Mouse (Mus musculus) layer of hippocampus, postnatal 36 days (tissue): ENCODE results near the gene Atp6v1e2. TPM values are rescaled to one million over a fixed set of nuclear protein-coding genes. Genes with fewer than 3 reads are reported as not detected.
A peak's percentile ranks its signal among the peaks of the same experiment; 100 is the strongest.

Experiments used
- DNase-seq, 2 experiments: peaks; one replicate each; pipeline ENCODE4 v3.0.0; 2022
- total RNA-seq, 2 experiments: library from RNA; stranded (reverse); gene quantifications; 2 replicates each; pipeline ENCODE4 v1.2.3; 2021

Gene Atp6v1e2
- total RNA-seq, 2 experiments from 2014 or later, result not detected

GRCm38 (mm10) chr17:86964502-86964901, 16.8 kb upstream of the Atp6v1e2 start:
- DNase-seq, result peak; percentile 45 to 58

GRCm38 (mm10) chr17:86964041-86964440, 16.3 kb upstream of the Atp6v1e2 start:
- DNase-seq, result no peak

GRCm38 (mm10) chr17:86963586-86963902, 15.8 kb upstream of the Atp6v1e2 start:
- no peak for DNase-seq

GRCm38 (mm10) chr17:86962894-86963585, 15.3 kb upstream of the Atp6v1e2 start, which contains the start of gene Rhoq:
Gene Rhoq, plus strand, starts transcription at chr17:86963082.
- peak; percentile 82 to 85 for DNase-seq

- peak; percentile 80 to 81 for DNase-seq
These were observed 14.7 kb upstream of the Atp6v1e2 start for GRCm38 (mm10) chr17:86962297-86962893.

GRCm38 (mm10) chr17:86961301-86961841, 13.7 kb upstream of the Atp6v1e2 start:
- no peak for DNase-seq

GRCm38 (mm10) chr17:86957968-86958367, 10.3 kb upstream of the Atp6v1e2 start:
- no peak for DNase-seq

- DNase-seq, result no peak
These were observed 9.5 kb upstream of the Atp6v1e2 start for GRCm38 (mm10) chr17:86957239-86957638.

GRCm38 (mm10) chr17:86948801-86949200, 1.1 kb upstream of the Atp6v1e2 start:
- DNase-seq, result peak in 1 of 2 experiments; percentile 13

GRCm38 (mm10) chr17:86946078-86946477, 1.6 kb downstream of the Atp6v1e2 start:
- DNase-seq, result no peak

- no peak for DNase-seq
These were observed 4.5 kb downstream of the Atp6v1e2 start for GRCm38 (mm10) chr17:86943158-86943557.

GRCm38 (mm10) chr17:86942112-86942511, 5.6 kb downstream of the Atp6v1e2 start:
- no peak for DNase-seq

- no peak for DNase-seq
These were observed 9.0 kb downstream of the Atp6v1e2 start for GRCm38 (mm10) chr17:86938683-86939082.

GRCm38 (mm10) chr17:86937497-86938155, 10.1 kb downstream of the Atp6v1e2 start:
- DNase-seq, result peak; percentile 80 to 83

- no peak for DNase-seq
These were observed 10.6 kb downstream of the Atp6v1e2 start for GRCm38 (mm10) chr17:86937064-86937463.

- DNase-seq, result no peak
These were observed 14.8 kb downstream of the Atp6v1e2 start for GRCm38 (mm10) chr17:86932896-86933295.

GRCm38 (mm10) chr17:86929981-86930380, 17.7 kb downstream of the Atp6v1e2 start:
- DNase-seq, result no peak

GRCm38 (mm10) chr17:86929355-86929754, 18.3 kb downstream of the Atp6v1e2 start:
- DNase-seq, result no peak

- no peak for DNase-seq
These were observed 20.9 kb downstream of the Atp6v1e2 start for GRCm38 (mm10) chr17:86926836-86927235.

GRCm38 (mm10) chr17:86924679-86925078, 23.0 kb downstream of the Atp6v1e2 start:
- DNase-seq, result no peak

GRCm38 (mm10) chr17:86919729-86920128, 28.0 kb downstream of the Atp6v1e2 start:
- no peak for DNase-seq

GRCm38 (mm10) chr17:86918786-86919185, 28.9 kb downstream of the Atp6v1e2 start:
- DNase-seq, result no peak

GRCm38 (mm10) chr17:86917048-86917447, 30.6 kb downstream of the Atp6v1e2 start, which contains the start of gene Tmem247:
Gene Tmem247, plus strand, starts transcription at chr17:86917348.
- no peak for DNase-seq
